ENCODE assay signal across 8 mouse cellular contexts in the genomic region with DNA sequence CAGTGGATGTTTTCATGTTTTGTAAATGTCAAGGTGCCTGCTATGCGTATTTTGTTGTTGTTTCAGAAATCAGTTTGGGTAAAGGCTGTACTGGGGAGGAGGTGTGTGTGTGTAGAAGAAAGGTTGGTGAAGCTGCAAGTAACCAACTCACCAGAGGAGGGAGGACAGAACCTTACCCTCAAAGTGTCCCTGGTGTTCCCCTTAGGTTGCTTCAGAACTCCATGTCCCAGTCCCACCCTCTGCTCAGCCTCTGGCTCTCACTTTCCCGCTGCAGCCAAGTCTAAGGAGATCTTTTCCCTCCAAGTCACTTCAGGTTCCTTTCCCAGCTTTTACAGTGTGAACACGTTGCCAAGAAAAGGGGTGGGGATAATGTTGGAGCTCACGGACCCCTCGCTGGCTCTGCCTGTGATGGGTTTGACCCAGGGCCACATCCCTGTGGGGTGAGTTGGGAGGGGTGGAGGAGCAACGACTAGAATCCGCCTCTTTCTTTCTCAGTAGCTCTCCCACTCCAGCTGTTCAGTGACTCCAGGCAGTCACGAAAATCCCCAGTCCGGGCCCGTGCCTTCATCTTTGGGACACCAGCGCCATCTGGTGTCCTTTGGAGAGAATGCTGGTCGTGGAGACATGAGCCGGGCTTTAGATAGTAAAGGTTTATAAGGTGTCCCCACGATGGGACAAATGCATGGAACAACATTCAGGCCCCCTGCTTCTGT. TPM values are rescaled to one million over a fixed set of nuclear protein-coding genes. Genes with fewer than 3 reads are reported as not detected.
DNase-seq lines count a peak whose midpoint lies in the region; ATAC-seq and TF ChIP-seq lines count a peak whose summit lies in the region.

No protein-coding gene starts in this region.

- 9% methylated on average over 14 of the region's 14 CpGs for WGBS in cerebellum, adult 2 months
- WGBS in lung, embryonic 14.5 days = 8% methylated on average over 14 of the region's 14 CpGs
- 8% methylated on average over 14 of the region's 14 CpGs for WGBS in olfactory bulb, adult 2 months

- no peak overlapping the region for H3K4me2 ChIP-seq in lung, embryonic 14.5 days

- no peak overlapping the region for H3K4me3 ChIP-seq in cerebellum, adult 2 months (replicated peaks; ENCODE audit: insufficient read depth, low read depth, low read length)
- H3K4me3 ChIP-seq in lung, embryonic 14.5 days (ENCODE audit: low read depth, low read length) = no peak overlapping the region
- no peak overlapping the region for H3K4me3 ChIP-seq in olfactory bulb, adult 2 months (ENCODE audit: insufficient read depth, low read depth, low read length)

- no peak overlapping the region for H3K27ac ChIP-seq in cerebellum, adult 2 months (ENCODE audit: insufficient read depth, low read length)
- H3K27ac ChIP-seq in lung, embryonic 14.5 days (ENCODE audit: low read depth) = no peak overlapping the region
- H3K27ac ChIP-seq in olfactory bulb, adult 2 months (ENCODE audit: insufficient read depth, low read depth, low read length) = no peak overlapping the region

- DNase-seq in Muller cell, postnatal 12 days (ENCODE audit: inconsistent ontology term) = peak; percentile 64
- peak; percentile 78 to 89 for DNase-seq in cerebellum, adult 2 months
- peak; percentile 87 for DNase-seq in forelimb bud, embryonic 11.5 days (ENCODE audit: low read depth, low spot score)
- DNase-seq in layer of hippocampus, adult 18-20 months (ENCODE audit: low spot score in 2 of 2) = peak; percentile 67 to 90
- DNase-seq in lung, embryonic 14.5 days = peak; percentile 95
- peak; percentile 69 for DNase-seq in thymus, postnatal 14 days

- peak; percentile 92 for TF ChIP-seq CTCF in cerebellum, adult 2 months (IDR thresholded peaks at IDR 0.05; ENCODE audit: borderline replicate concordance, insufficient read depth, low read depth, low read length)
- TF ChIP-seq CTCF in lung, embryonic 14.5 days (IDR thresholded peaks at IDR 0.05; ENCODE audit: low read depth) = peak; percentile 93
- TF ChIP-seq CTCF in olfactory bulb, adult 2 months (IDR thresholded peaks at IDR 0.05; ENCODE audit: insufficient read depth, low read depth, low read length) = peak; percentile 97

- peak; percentile 62 to 71 for ATAC-seq in hematopoietic stem cell, adult 5-6 weeks (replicated peaks in 1 of 2; ENCODE audit: insufficient read depth in 1 of 2, low FRiP score in 2 of 2, low TSS enrichment in 1 of 2, low read depth in 1 of 2, poor library complexity in 2 of 2, severe bottlenecking in 2 of 2)
- peak; percentile 80 for ATAC-seq in lung, embryonic 14.5 days (ENCODE audit: insufficient read depth)

- no peaks in the 10 kb centered on the region for H3K9me3 ChIP-seq in lung, embryonic 14.5 days (ENCODE audit: low read depth, low read length)

- peaks cover 9% of the 10 kb centered on the region for H3K4me1 ChIP-seq in cerebellum, adult 2 months (ENCODE audit: control insufficient read depth, insufficient read depth, low read length)
- no peaks in the 10 kb centered on the region for H3K4me1 ChIP-seq in lung, embryonic 14.5 days (ENCODE audit: insufficient read depth)
- H3K4me1 ChIP-seq in olfactory bulb, adult 2 months (ENCODE audit: control insufficient read depth, insufficient read depth, low read length) = peaks cover 7% of the 10 kb centered on the region

- no peak for TF ChIP-seq POLR2A in cerebellum, adult 2 months (IDR thresholded peaks at IDR 0.05; ENCODE audit: borderline replicate concordance, insufficient read depth, low read length)
- no peak for TF ChIP-seq POLR2A in olfactory bulb, adult 2 months (IDR thresholded peaks at IDR 0.05; ENCODE audit: insufficient read depth, low read depth, low read length)

- no peaks in the 10 kb centered on the region for H3K27me3 ChIP-seq in cerebellum, adult 2 months (ENCODE audit: control insufficient read depth, insufficient read depth, low read length)
- no peaks in the 10 kb centered on the region for H3K27me3 ChIP-seq in lung, embryonic 14.5 days (ENCODE audit: insufficient read depth, low read length)

- no peak overlapping the region for H3K9ac ChIP-seq in lung, embryonic 14.5 days

- peaks cover under 1% of the 10 kb centered on the region; the same call in 1 of the 2 replicates for H3K36me3 ChIP-seq in lung, embryonic 14.5 days (ENCODE audit: insufficient read depth)

RNA-seq across cellular contexts. Expression of a gene that starts 11.7 kb away (rescaled TPM):
- polyA plus RNA-seq in cerebellum, adult 2 months (2012; rRNA removed) = 88.3 and 92.6 TPM in 2 replicates
- total RNA-seq in hematopoietic stem cell, adult 5-6 weeks (2017) = 0.10 and 2.1 TPM in 2 replicates
- 10 to 100 TPM; 90.3 to 91.5 TPM for total RNA-seq in layer of hippocampus, adult 18-20 months (2021)
- 32.8 and 35.1 TPM in 2 replicates for polyA plus RNA-seq in lung, embryonic 14.5 days (2014; fragmentation: Nextera tagmentation; extraction: Ambion mirVana)
- polyA plus RNA-seq in olfactory bulb, adult 2 months (2012; ENCODE audit: insufficient read depth, insufficient read length, low replicate concordance, missing spikeins) = not detected in 2 replicates

RNA-seq across cellular contexts. Expression of a gene that starts 12.0 kb away (rescaled TPM):
- 41.3 and 46.6 TPM in 2 replicates for polyA plus RNA-seq in cerebellum, adult 2 months (2012; rRNA removed)
- total RNA-seq in hematopoietic stem cell, adult 5-6 weeks (2017) = not detected in 2 replicates
- 10 to 100 TPM; 68.6 to 70.6 TPM for total RNA-seq in layer of hippocampus, adult 18-20 months (2021)
- polyA plus RNA-seq in lung, embryonic 14.5 days (2014; fragmentation: Nextera tagmentation; extraction: Ambion mirVana) = 0.26 and 0.72 TPM in 2 replicates
- not detected in 2 replicates for polyA plus RNA-seq in olfactory bulb, adult 2 months (2012; ENCODE audit: insufficient read depth, insufficient read length, low replicate concordance, missing spikeins)

RNA-seq across cellular contexts. Expression of a gene that starts 17.1 kb away (rescaled TPM):
- polyA plus RNA-seq in cerebellum, adult 2 months (2012; rRNA removed) = 2.1 and 2.8 TPM in 2 replicates
- not detected in 2 replicates for total RNA-seq in hematopoietic stem cell, adult 5-6 weeks (2017)
- total RNA-seq in layer of hippocampus, adult 18-20 months (2021) = 1 to 10 TPM; 7.3 to 8.1 TPM
- 0.12 and 0.18 TPM in 2 replicates for polyA plus RNA-seq in lung, embryonic 14.5 days (2014; fragmentation: Nextera tagmentation; extraction: Ambion mirVana)
- not detected in 2 replicates for polyA plus RNA-seq in olfactory bulb, adult 2 months (2012; ENCODE audit: insufficient read depth, insufficient read length, low replicate concordance, missing spikeins)

RNA-seq across cellular contexts. Expression of a gene that starts 31.6 kb away (rescaled TPM):
- 155 and 187 TPM in 2 replicates for polyA plus RNA-seq in cerebellum, adult 2 months (2012; rRNA removed)
- total RNA-seq in hematopoietic stem cell, adult 5-6 weeks (2017) = 70.0 and 84.8 TPM in 2 replicates
- total RNA-seq in layer of hippocampus, adult 18-20 months (2021) = 10 to 100 TPM; 66.4 to 69.1 TPM
- 61.2 and 67.3 TPM in 2 replicates for polyA plus RNA-seq in lung, embryonic 14.5 days (2014; fragmentation: Nextera tagmentation; extraction: Ambion mirVana)
- polyA plus RNA-seq in olfactory bulb, adult 2 months (2012; ENCODE audit: insufficient read depth, insufficient read length, low replicate concordance, missing spikeins) = not detected in 2 replicates

RNA-seq across cellular contexts. Expression of a gene that starts 38.9 kb away (rescaled TPM):
- 41.1 and 44.0 TPM in 2 replicates for polyA plus RNA-seq in cerebellum, adult 2 months (2012; rRNA removed)
- 9.7 and 11.3 TPM in 2 replicates for total RNA-seq in hematopoietic stem cell, adult 5-6 weeks (2017)
- 10 to 100 TPM; 18.3 to 19.2 TPM for total RNA-seq in layer of hippocampus, adult 18-20 months (2021)
- polyA plus RNA-seq in lung, embryonic 14.5 days (2014; fragmentation: Nextera tagmentation; extraction: Ambion mirVana) = 83.9 and 93.3 TPM in 2 replicates
- polyA plus RNA-seq in olfactory bulb, adult 2 months (2012; ENCODE audit: insufficient read depth, insufficient read length, low replicate concordance, missing spikeins) = not detected in 2 replicates

Comparison
In these comparisons a context has a peak if more than half of its experiments do, and no peak if none do; other contexts are left out.
1. RNA of a gene that starts 11.7 kb away (polyA plus RNA-seq): 88.3 to 92.6 TPM in cerebellum, adult 2 months and 32.8 to 35.1 TPM in lung, embryonic 14.5 days; not detected in olfactory bulb, adult 2 months; every median in the first group is over 10 times any median in the second.
2. RNA of a gene that starts 12.0 kb away (polyA plus RNA-seq): 41.3 to 46.6 TPM in cerebellum, adult 2 months; 0.26 to 0.72 TPM in lung, embryonic 14.5 days and not detected in olfactory bulb, adult 2 months; every median in the first group is over 10 times any median in the second.
3. Peak in every context shown above with its lines, with median percentiles within 50 percentile points of each other: DNase-seq and CTCF ChIP-seq.